ENCODE assay signal across 9 mouse cellular contexts in the genomic region with DNA sequence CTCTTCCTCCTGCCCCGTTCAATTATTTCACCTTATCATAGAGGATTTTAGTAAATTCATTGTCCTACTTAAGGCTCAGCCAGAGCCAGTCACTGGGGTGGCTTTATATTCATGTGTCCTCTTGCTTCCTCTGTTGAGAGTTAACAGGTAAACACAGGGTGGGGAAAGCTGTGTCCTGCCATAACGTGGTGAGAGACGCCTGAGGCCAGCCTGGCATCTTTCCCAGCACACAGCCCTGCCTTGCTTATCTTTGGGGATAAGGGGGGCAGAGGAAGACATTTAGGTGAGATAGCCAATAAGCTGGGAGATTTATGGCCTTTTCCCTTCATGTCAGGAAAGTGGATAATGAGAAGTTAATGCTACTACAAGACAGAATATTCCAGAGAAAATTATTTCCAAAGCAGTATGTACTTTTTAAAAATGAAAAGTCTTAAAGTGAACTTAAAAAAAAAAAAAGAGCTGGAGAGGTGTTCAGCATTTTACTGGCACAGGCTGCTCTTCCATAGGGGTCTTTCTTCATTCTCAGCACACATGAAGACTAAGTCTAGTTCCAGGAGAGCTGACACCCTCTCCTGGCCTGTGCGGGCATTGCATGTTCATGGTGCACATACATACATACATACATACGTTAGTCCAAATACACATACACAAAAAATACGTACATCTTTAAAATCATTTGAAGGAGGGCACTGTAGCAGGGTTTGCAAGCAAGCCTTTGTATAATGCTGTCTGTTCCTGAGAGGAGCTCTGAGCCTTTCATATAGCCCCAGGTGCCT.
DNase-seq lines count a peak whose midpoint lies in the region; ATAC-seq and TF ChIP-seq lines count a peak whose summit lies in the region.
"Had no signal": no experiment of that assay in that cellular context is flagged by ENCODE, and none has a peak within 500 bp of the region (broad histone marks: within the 10 kb centered on the region; RNA-seq: fewer than 3 reads in every experiment).

No protein-coding gene starts in this region.

- no peak overlapping the region for H3K9ac ChIP-seq in kidney, embryonic 15.5 days
- no peak overlapping the region for H3K9ac ChIP-seq in heart, embryonic 16.5 days (ENCODE audit: low read length)
- H3K9ac ChIP-seq in lung, postnatal 0 days (replicated peaks; ENCODE audit: low read depth), result no peak overlapping the region

- peaks cover 7% of the 10 kb centered on the region; the same call in 1 of the 2 replicates for H3K36me3 ChIP-seq in kidney, embryonic 15.5 days
- H3K36me3 ChIP-seq in heart, embryonic 16.5 days (ENCODE audit: control insufficient read depth, insufficient read depth), result peaks cover 6% of the 10 kb centered on the region
- H3K36me3 ChIP-seq in lung, postnatal 0 days (ENCODE audit: insufficient read depth, low read length), result no peaks in the 10 kb centered on the region

- H3K27ac ChIP-seq in kidney, embryonic 15.5 days, result peak overlapping the region; percentile 91
- H3K27ac ChIP-seq in heart, embryonic 16.5 days (ENCODE audit: low read length), result peak overlapping the region; percentile 47
- H3K27ac ChIP-seq in lung, postnatal 0 days (ENCODE audit: low read length), result peak overlapping the region; percentile 28; the same call in 1 of the 2 replicates

- H3K4me1 ChIP-seq in kidney, embryonic 15.5 days, result peaks cover 64% of the 10 kb centered on the region
- H3K4me1 ChIP-seq in heart, embryonic 16.5 days (ENCODE audit: control insufficient read depth, insufficient read depth, low read length), result peaks cover 53% of the 10 kb centered on the region
- H3K4me1 ChIP-seq in lung, postnatal 0 days (ENCODE audit: insufficient read depth, low read depth, low read length), result peaks cover 28% of the 10 kb centered on the region

- intact Hi-C loops in gastrocnemius, postnatal 14 days (cut with DNase I; ENCODE audit: low total_unique reads), result no loop called here

- H3K27me3 ChIP-seq in kidney, embryonic 15.5 days, result no peaks in the 10 kb centered on the region
- H3K27me3 ChIP-seq in heart, embryonic 16.5 days (ENCODE audit: control insufficient read depth, insufficient read depth, low read length), result no peaks in the 10 kb centered on the region
- no peaks in the 10 kb centered on the region for H3K27me3 ChIP-seq in lung, postnatal 0 days (replicated peaks; ENCODE audit: insufficient read depth, low read length)

- TF ChIP-seq CTCF in lung, postnatal 0 days (IDR thresholded peaks at IDR 0.05), result peak; percentile 51

- TF ChIP-seq EP300 in lung, postnatal 0 days (IDR thresholded peaks at IDR 0.05), result no peak

- peaks cover 5% of the 10 kb centered on the region for H3K9me3 ChIP-seq in kidney, embryonic 15.5 days (replicated peaks)
- peaks cover 4% of the 10 kb centered on the region; the same call in 1 of the 2 replicates for H3K9me3 ChIP-seq in heart, embryonic 16.5 days (replicated peaks; ENCODE audit: control insufficient read depth, low read length)
- no peaks in the 10 kb centered on the region for H3K9me3 ChIP-seq in lung, postnatal 0 days (ENCODE audit: low read length)

- H3K4me3 ChIP-seq in kidney, embryonic 15.5 days (replicated peaks), result no peak overlapping the region
- H3K4me3 ChIP-seq in heart, embryonic 16.5 days (ENCODE audit: low read length), result no peak overlapping the region
- H3K4me3 ChIP-seq in lung, postnatal 0 days (ENCODE audit: low read depth, low read length), result no peak overlapping the region

- 76% methylated on average over 6 of the region's 6 CpGs for WGBS in kidney, embryonic 15.5 days
- 54% methylated on average over 6 of the region's 6 CpGs for WGBS in heart, embryonic 16.5 days
- WGBS in lung, postnatal 0 days, result 58% methylated on average over 6 of the region's 6 CpGs

- peak; percentile 36 for DNase-seq in CD4-positive, CD25-positive, alpha-beta regulatory T cell, adult 2 months (ENCODE audit: low read depth, low spot score)
- DNase-seq in kidney, adult 18-20 months, result no peak
- DNase-seq in lung, postnatal 0 days (ENCODE audit: low spot score), result no peak
- no peak for DNase-seq in cerebellum, adult 8-10 months
- no peak for DNase-seq in gastrocnemius, postnatal 14 days
- DNase-seq: left cerebral cortex, postnatal 4 days had no signal

- no peak overlapping the region for H3K4me2 ChIP-seq in kidney, embryonic 15.5 days
- H3K4me2 ChIP-seq in heart, embryonic 16.5 days (ENCODE audit: low read depth, low read length), result no peak overlapping the region
- H3K4me2 ChIP-seq in lung, postnatal 0 days (replicated peaks; ENCODE audit: low read depth, low read length), result no peak overlapping the region

- no peak for ATAC-seq in CD4-positive, CD25-positive, alpha-beta regulatory T cell, adult 4 months
- no peak for ATAC-seq in kidney, embryonic 15.5 days (replicated peaks; ENCODE audit: low FRiP score)
- ATAC-seq in heart, embryonic 16.5 days (replicated peaks; ENCODE audit: extremely low read depth, insufficient read depth, low FRiP score), result no peak
- ATAC-seq in lung, postnatal 0 days, result no peak

Comparison
In these comparisons a context has a peak if more than half of its experiments do, and no peak if none do; other contexts are left out.
1. H3K27ac ChIP-seq: peak in every context shown above with its lines; median percentile 91 in kidney, embryonic 15.5 days; 47 in heart, embryonic 16.5 days; 28 in lung, postnatal 0 days.